Mouse (Mus musculus): ENCODE results near the gene Fcrl6. TPM values are rescaled to one million over a fixed set of nuclear protein-coding genes. Genes with fewer than 3 reads are reported as not detected.

The Fcrl6 gene
- polyA plus RNA-seq, 1 experiment from 2014 or later: not detected

- Histone ChIP-seq H3K9me3 (replicated peaks) (no peaks in the 10 kb centered on the region), H3K27ac (ENCODE audit: poor library complexity, severe bottlenecking) (no peak overlapping the region), H3K4me1 (replicated peaks) (0 out of 2 replicates have a peak, but pooled peaks cover 5% of the 10 kb centered on the region), H3K4me2 (no peak overlapping the region), H3K36me3 (no peaks in the 10 kb centered on the region), H3K4me3 (no peak overlapping the region), H3K9ac (no peak overlapping the region), H3K27me3 (replicated peaks) (0 out of 2 replicates have a peak, but pooled peaks cover 9% of the 10 kb centered on the region)
- WGBS: 56% methylated on average over 4 of the region's 4 CpGs
- ATAC-seq (ENCODE audit: insufficient number of reproducible peaks, low FRiP score): no peak
These were observed 13.1 kb upstream of the Fcrl6 start for GRCm38 (mm10) chr1:172615412-172615811.

GRCm38 (mm10) chr1:172614654-172615053 lies 12.3 kb upstream of the Fcrl6 start:
- H3K27ac ChIP-seq (ENCODE audit: poor library complexity, severe bottlenecking): no peak overlapping the region
- 0 out of 2 replicates have a peak, but pooled peaks cover 9% of the 10 kb centered on the region for H3K27me3 ChIP-seq (replicated peaks)
- H3K4me2 ChIP-seq: no peak overlapping the region
- H3K9me3 ChIP-seq (replicated peaks): no peaks in the 10 kb centered on the region
- no peak overlapping the region for H3K4me3 ChIP-seq
- H3K9ac ChIP-seq: no peak overlapping the region
- 81% methylated on average over 10 of the region's 10 CpGs for WGBS
- no peaks in the 10 kb centered on the region for H3K36me3 ChIP-seq
- 0 out of 2 replicates have a peak, but pooled peaks cover 5% of the 10 kb centered on the region for H3K4me1 ChIP-seq (replicated peaks)
- no peak for ATAC-seq (ENCODE audit: insufficient number of reproducible peaks, low FRiP score)

- ATAC-seq (ENCODE audit: insufficient number of reproducible peaks, low FRiP score): no peak
- 0 out of 2 replicates have a peak, but pooled peaks cover 5% of the 10 kb centered on the region for H3K4me1 ChIP-seq (replicated peaks)
- 50% methylated on average over 1 of the region's 1 CpGs for WGBS
These were observed 10.4 kb upstream of the Fcrl6 start for GRCm38 (mm10) chr1:172612745-172613144.

GRCm38 (mm10) chr1:172611304-172611703 lies 9.0 kb upstream of the Fcrl6 start:
- H3K4me2 ChIP-seq: no peak overlapping the region
- no peaks in the 10 kb centered on the region for H3K9me3 ChIP-seq (replicated peaks)
- 0 out of 2 replicates have a peak, but pooled peaks cover 9% of the 10 kb centered on the region for H3K27me3 ChIP-seq (replicated peaks)
- no peaks in the 10 kb centered on the region for H3K36me3 ChIP-seq
- 73% methylated on average over 10 of the region's 10 CpGs for WGBS
- no peaks in the 10 kb centered on the region for H3K4me1 ChIP-seq (replicated peaks)
- ATAC-seq (ENCODE audit: insufficient number of reproducible peaks, low FRiP score): no peak
- no peak overlapping the region for H3K9ac ChIP-seq
- H3K27ac ChIP-seq (ENCODE audit: poor library complexity, severe bottlenecking): no peak overlapping the region
- no peak overlapping the region for H3K4me3 ChIP-seq

More at GRCm38 (mm10) chr1:172612745-172613144, 10.4 kb upstream of the Fcrl6 start:
- Histone ChIP-seq H3K27me3 (replicated peaks) (0 out of 2 replicates have a peak, but pooled peaks cover 9% of the 10 kb centered on the region), H3K4me3 (no peak overlapping the region), H3K9me3 (replicated peaks) (no peaks in the 10 kb centered on the region), H3K36me3 (no peaks in the 10 kb centered on the region), H3K27ac (ENCODE audit: poor library complexity, severe bottlenecking) (no peak overlapping the region), H3K4me2 (no peak overlapping the region), H3K9ac (no peak overlapping the region)

GRCm38 (mm10) chr1:172594495-172594894 lies 7.9 kb downstream of the Fcrl6 start:
- H3K4me1 ChIP-seq (replicated peaks): no peaks in the 10 kb centered on the region
- no peak overlapping the region for H3K4me2 ChIP-seq
- no peaks in the 10 kb centered on the region for H3K9me3 ChIP-seq (replicated peaks)
- H3K4me3 ChIP-seq: no peak overlapping the region
- ATAC-seq (ENCODE audit: insufficient number of reproducible peaks, low FRiP score): no peak
- H3K36me3 ChIP-seq: no peaks in the 10 kb centered on the region
- no peak overlapping the region for H3K9ac ChIP-seq
- H3K27ac ChIP-seq (ENCODE audit: poor library complexity, severe bottlenecking): no peak overlapping the region
- H3K27me3 ChIP-seq (replicated peaks): no peaks in the 10 kb centered on the region; the same call in 1 of the 2 replicates

GRCm38 (mm10) chr1:172593956-172594355 lies 8.4 kb downstream of the Fcrl6 start:
- H3K9ac ChIP-seq: no peak overlapping the region
- 69% methylated on average over 2 of the region's 2 CpGs for WGBS
- no peak for ATAC-seq (ENCODE audit: insufficient number of reproducible peaks, low FRiP score)
- no peaks in the 10 kb centered on the region for H3K9me3 ChIP-seq (replicated peaks)
- H3K36me3 ChIP-seq: no peaks in the 10 kb centered on the region
- H3K4me1 ChIP-seq (replicated peaks): no peaks in the 10 kb centered on the region
- no peaks in the 10 kb centered on the region; the same call in 1 of the 2 replicates for H3K27me3 ChIP-seq (replicated peaks)
- H3K27ac ChIP-seq (ENCODE audit: poor library complexity, severe bottlenecking): no peak overlapping the region
- H3K4me3 ChIP-seq: no peak overlapping the region
- H3K4me2 ChIP-seq: no peak overlapping the region

- H3K9ac ChIP-seq: no peak overlapping the region
- H3K27me3 ChIP-seq (replicated peaks): no peaks in the 10 kb centered on the region
- no peaks in the 10 kb centered on the region for H3K4me1 ChIP-seq (replicated peaks)
- WGBS: 73% methylated on average over 3 of the region's 3 CpGs
- H3K9me3 ChIP-seq (replicated peaks): no peaks in the 10 kb centered on the region
- no peak overlapping the region for H3K27ac ChIP-seq (ENCODE audit: poor library complexity, severe bottlenecking)
- H3K36me3 ChIP-seq: no peaks in the 10 kb centered on the region
- H3K4me2 ChIP-seq: no peak overlapping the region
- H3K4me3 ChIP-seq: no peak overlapping the region
- no peak for ATAC-seq (ENCODE audit: insufficient number of reproducible peaks, low FRiP score)
These were observed 9.0 kb downstream of the Fcrl6 start for GRCm38 (mm10) chr1:172593321-172593720.

GRCm38 (mm10) chr1:172590385-172590784 lies 12.0 kb downstream of the Fcrl6 start, which contains the start of gene Slamf8:
Gene Slamf8 (minus strand): TSS chr1:172590568.
- Histone ChIP-seq H3K36me3 (no peaks in the 10 kb centered on the region), H3K4me3 (no peak within 1 kb of the TSS), H3K4me2 (no peak within 1 kb of the TSS), H3K27ac (ENCODE audit: poor library complexity, severe bottlenecking) (no peak within 1 kb of the TSS), H3K4me1 (replicated peaks) (peaks cover 7% of the 10 kb centered on the region), H3K9me3 (replicated peaks) (no peaks in the 10 kb centered on the region), H3K9ac (no peak within 1 kb of the TSS), H3K27me3 (replicated peaks) (peaks cover 9% of the 10 kb centered on the region)
- 76% methylated on average over 7 of the region's 7 CpGs for WGBS
- ATAC-seq (ENCODE audit: insufficient number of reproducible peaks, low FRiP score): no peak

- WGBS: 20% methylated on average over 26 of the region's 26 CpGs
- H3K9me3 ChIP-seq (replicated peaks): no peaks in the 10 kb centered on the region
- peaks cover 7% of the 10 kb centered on the region for H3K4me1 ChIP-seq (replicated peaks)
- peak overlapping the region; percentile 40 for H3K4me2 ChIP-seq
- no peak for ATAC-seq (ENCODE audit: insufficient number of reproducible peaks, low FRiP score)
- H3K27ac ChIP-seq (ENCODE audit: poor library complexity, severe bottlenecking): no peak overlapping the region
- no peak overlapping the region for H3K9ac ChIP-seq
- H3K4me3 ChIP-seq: no peak overlapping the region; the same call in 1 of the 2 replicates
- H3K36me3 ChIP-seq: no peaks in the 10 kb centered on the region
- peaks cover 24% of the 10 kb centered on the region for H3K27me3 ChIP-seq (replicated peaks)
These were observed 16.5 kb downstream of the Fcrl6 start for GRCm38 (mm10) chr1:172585612-172586567.

- Histone ChIP-seq H3K9me3 (replicated peaks) (no peaks in the 10 kb centered on the region), H3K36me3 (no peaks in the 10 kb centered on the region), H3K27ac (ENCODE audit: poor library complexity, severe bottlenecking) (no peak overlapping the region), H3K9ac (no peak overlapping the region), H3K4me2 (no peak overlapping the region), H3K4me3 (no peak overlapping the region), H3K27me3 (replicated peaks) (peaks cover 24% of the 10 kb centered on the region), H3K4me1 (replicated peaks) (peaks cover 7% of the 10 kb centered on the region)
- WGBS: 61% methylated on average over 4 of the region's 4 CpGs
- no peak for ATAC-seq (ENCODE audit: insufficient number of reproducible peaks, low FRiP score)
These were observed 17.3 kb downstream of the Fcrl6 start for GRCm38 (mm10) chr1:172585026-172585425.

GRCm38 (mm10) chr1:172584271-172584670 lies 18.1 kb downstream of the Fcrl6 start:
- WGBS: 77% methylated on average over 6 of the region's 6 CpGs
- no peak overlapping the region for H3K27ac ChIP-seq (ENCODE audit: poor library complexity, severe bottlenecking)
- H3K4me2 ChIP-seq: no peak overlapping the region
- no peaks in the 10 kb centered on the region for H3K36me3 ChIP-seq
- no peak overlapping the region for H3K4me3 ChIP-seq
- ATAC-seq (ENCODE audit: insufficient number of reproducible peaks, low FRiP score): no peak
- peaks cover 7% of the 10 kb centered on the region for H3K4me1 ChIP-seq (replicated peaks)
- H3K27me3 ChIP-seq (replicated peaks): peaks cover 24% of the 10 kb centered on the region
- H3K9me3 ChIP-seq (replicated peaks): no peaks in the 10 kb centered on the region
- no peak overlapping the region for H3K9ac ChIP-seq
